Mouse (Mus musculus): ENCODE measurements around the gene Ankrd11. TPM values are rescaled to one million over a fixed set of nuclear protein-coding genes. Genes with fewer than 3 reads are reported as not detected.

Gene Ankrd11
- polyA plus RNA-seq, 1 experiment, result 77.7 TPM

GRCm38 (mm10) chr8:122979424-122979823 lies 62.7 kb downstream of the Ankrd11 start:
- no peak for TF ChIP-seq POLR2A (IDR thresholded peaks at IDR 0.05; ENCODE audit: low read depth, low read length)
- no peak for TF ChIP-seq CTCF (IDR thresholded peaks at IDR 0.05; ENCODE audit: extremely low read depth, insufficient read depth, insufficient read length, insufficient replicate concordance)
- H3K4me1 ChIP-seq (ENCODE audit: control insufficient read depth, insufficient read depth, insufficient read length), result peaks cover 20% of the 10 kb centered on the region; the same call in 1 of the 2 replicates
- WGBS, result 77% methylated on average over 3 of the region's 3 CpGs
- no peaks in the 10 kb centered on the region for H3K27me3 ChIP-seq (ENCODE audit: control insufficient read depth, insufficient read depth, low read length)
- H3K4me3 ChIP-seq (ENCODE audit: extremely low read depth, insufficient read depth, insufficient read length), result no peak overlapping the region
- H3K27ac ChIP-seq (ENCODE audit: insufficient read depth, low read length), result no peak overlapping the region
- no peaks in the 10 kb centered on the region for H3K36me3 ChIP-seq (ENCODE audit: control insufficient read depth, insufficient read depth, low read length)
- DNase-seq (ENCODE audit: low read depth in 1 of 2, low spot score in 2 of 2), result no peak

- Histone ChIP-seq H3K4me3 (ENCODE audit: extremely low read depth, insufficient read depth, insufficient read length) (no peak overlapping the region), H3K4me1 (ENCODE audit: control insufficient read depth, insufficient read depth, insufficient read length) (peaks cover 16% of the 10 kb centered on the region; the same call in 1 of the 2 replicates), H3K27ac (ENCODE audit: insufficient read depth, low read length) (no peak overlapping the region), H3K27me3 (ENCODE audit: control insufficient read depth, insufficient read depth, low read length) (no peaks in the 10 kb centered on the region), H3K36me3 (ENCODE audit: control insufficient read depth, insufficient read depth, low read length) (peaks cover 2% of the 10 kb centered on the region; the same call in 1 of the 2 replicates)
- WGBS, result 64% methylated on average over 4 of the region's 4 CpGs
- no peak for DNase-seq (ENCODE audit: low read depth in 1 of 2, low spot score in 2 of 2)
- no peak for TF ChIP-seq POLR2A (IDR thresholded peaks at IDR 0.05; ENCODE audit: low read depth, low read length)
- TF ChIP-seq CTCF (IDR thresholded peaks at IDR 0.05; ENCODE audit: extremely low read depth, insufficient read depth, insufficient read length, insufficient replicate concordance), result no peak
These were observed 66.0 kb downstream of the Ankrd11 start for GRCm38 (mm10) chr8:122976046-122976445.

GRCm38 (mm10) chr8:122969964-122970620 lies 72.0 kb downstream of the Ankrd11 start:
- Histone ChIP-seq H3K4me3 (ENCODE audit: extremely low read depth, insufficient read depth, insufficient read length) (no peak overlapping the region), H3K27me3 (ENCODE audit: control insufficient read depth, insufficient read depth, low read length) (no peaks in the 10 kb centered on the region), H3K36me3 (ENCODE audit: control insufficient read depth, insufficient read depth, low read length) (peaks cover 3% of the 10 kb centered on the region; the same call in 1 of the 2 replicates), H3K27ac (ENCODE audit: insufficient read depth, low read length) (no peak overlapping the region), H3K4me1 (ENCODE audit: control insufficient read depth, insufficient read depth, insufficient read length) (peaks cover 9% of the 10 kb centered on the region)
- TF ChIP-seq POLR2A (IDR thresholded peaks at IDR 0.05; ENCODE audit: low read depth, low read length) (no peak), CTCF (IDR thresholded peaks at IDR 0.05; ENCODE audit: extremely low read depth, insufficient read depth, insufficient read length, insufficient replicate concordance) (no peak)
- 83% methylated on average over 3 of the region's 3 CpGs for WGBS
- DNase-seq (ENCODE audit: low read depth in 1 of 2, low spot score in 2 of 2), result no peak

- TF ChIP-seq CTCF (IDR thresholded peaks at IDR 0.05; ENCODE audit: extremely low read depth, insufficient read depth, insufficient read length, insufficient replicate concordance) (no peak), POLR2A (IDR thresholded peaks at IDR 0.05; ENCODE audit: low read depth, low read length) (no peak)
- WGBS, result 80% methylated on average over 3 of the region's 3 CpGs
- no peak overlapping the region for H3K4me3 ChIP-seq (ENCODE audit: extremely low read depth, insufficient read depth, insufficient read length)
- H3K4me1 ChIP-seq (ENCODE audit: control insufficient read depth, insufficient read depth, insufficient read length), result peaks cover 6% of the 10 kb centered on the region
- DNase-seq (ENCODE audit: low read depth in 1 of 2, low spot score in 2 of 2), result no peak
- H3K36me3 ChIP-seq (ENCODE audit: control insufficient read depth, insufficient read depth, low read length), result peaks cover 1% of the 10 kb centered on the region; the same call in 1 of the 2 replicates
- no peaks in the 10 kb centered on the region for H3K27me3 ChIP-seq (ENCODE audit: control insufficient read depth, insufficient read depth, low read length)
- H3K27ac ChIP-seq (ENCODE audit: insufficient read depth, low read length), result no peak overlapping the region
These were observed 73.9 kb downstream of the Ankrd11 start for GRCm38 (mm10) chr8:122968145-122968544.

GRCm38 (mm10) chr8:122966638-122967037 lies 75.4 kb downstream of the Ankrd11 start:
- TF ChIP-seq POLR2A (IDR thresholded peaks at IDR 0.05; ENCODE audit: low read depth, low read length) (no peak), CTCF (IDR thresholded peaks at IDR 0.05; ENCODE audit: extremely low read depth, insufficient read depth, insufficient read length, insufficient replicate concordance) (no peak)
- no peak overlapping the region for H3K4me3 ChIP-seq (ENCODE audit: extremely low read depth, insufficient read depth, insufficient read length)
- H3K27ac ChIP-seq (ENCODE audit: insufficient read depth, low read length), result no peak overlapping the region
- no peak for DNase-seq (ENCODE audit: low read depth in 1 of 2, low spot score in 2 of 2)
- 47% methylated on average over 3 of the region's 3 CpGs for WGBS
- H3K27me3 ChIP-seq (ENCODE audit: control insufficient read depth, insufficient read depth, low read length), result no peaks in the 10 kb centered on the region
- H3K4me1 ChIP-seq (ENCODE audit: control insufficient read depth, insufficient read depth, insufficient read length), result peaks cover 11% of the 10 kb centered on the region
- H3K36me3 ChIP-seq (ENCODE audit: control insufficient read depth, insufficient read depth, low read length), result peaks cover 1% of the 10 kb centered on the region; the same call in 1 of the 2 replicates

GRCm38 (mm10) chr8:122962046-122962445 lies 80.0 kb downstream of the Ankrd11 start:
- H3K4me1 ChIP-seq (ENCODE audit: control insufficient read depth, insufficient read depth, insufficient read length), result peaks cover 17% of the 10 kb centered on the region
- H3K4me3 ChIP-seq (ENCODE audit: extremely low read depth, insufficient read depth, insufficient read length), result no peak overlapping the region
- H3K27me3 ChIP-seq (ENCODE audit: control insufficient read depth, insufficient read depth, low read length), result no peaks in the 10 kb centered on the region
- 21% methylated on average over 5 of the region's 5 CpGs for WGBS
- H3K36me3 ChIP-seq (ENCODE audit: control insufficient read depth, insufficient read depth, low read length), result no peaks in the 10 kb centered on the region
- DNase-seq (ENCODE audit: low read depth in 1 of 2, low spot score in 2 of 2), result no peak
- TF ChIP-seq POLR2A (IDR thresholded peaks at IDR 0.05; ENCODE audit: low read depth, low read length) (no peak), CTCF (IDR thresholded peaks at IDR 0.05; ENCODE audit: extremely low read depth, insufficient read depth, insufficient read length, insufficient replicate concordance) (no peak)
- H3K27ac ChIP-seq (ENCODE audit: insufficient read depth, low read length), result peak overlapping the region; percentile 43; the same call in 1 of the 2 replicates

- no peak overlapping the region for H3K27ac ChIP-seq (ENCODE audit: insufficient read depth, low read length)
- no peaks in the 10 kb centered on the region for H3K36me3 ChIP-seq (ENCODE audit: control insufficient read depth, insufficient read depth, low read length)
- H3K4me3 ChIP-seq (ENCODE audit: extremely low read depth, insufficient read depth, insufficient read length), result no peak overlapping the region
- DNase-seq (ENCODE audit: low read depth in 1 of 2, low spot score in 2 of 2), result no peak
- TF ChIP-seq CTCF (IDR thresholded peaks at IDR 0.05; ENCODE audit: extremely low read depth, insufficient read depth, insufficient read length, insufficient replicate concordance) (no peak), POLR2A (IDR thresholded peaks at IDR 0.05; ENCODE audit: low read depth, low read length) (no peak)
- H3K27me3 ChIP-seq (ENCODE audit: control insufficient read depth, insufficient read depth, low read length), result no peaks in the 10 kb centered on the region
- H3K4me1 ChIP-seq (ENCODE audit: control insufficient read depth, insufficient read depth, insufficient read length), result peaks cover 20% of the 10 kb centered on the region
- WGBS, result 8% methylated on average over 2 of the region's 2 CpGs
These were observed 80.6 kb downstream of the Ankrd11 start for GRCm38 (mm10) chr8:122961458-122961857.

All from spleen, adult 2 months (tissue).